Mouse (Mus musculus): ENCODE data around the gene Zbtb38. TPM values are rescaled to one million over a fixed set of nuclear protein-coding genes. Genes with fewer than 3 reads are reported as not detected.

Zbtb38 gene
- polyA plus RNA-seq, 1 experiment from 2014 or later, result 15.3 TPM

DNA sequence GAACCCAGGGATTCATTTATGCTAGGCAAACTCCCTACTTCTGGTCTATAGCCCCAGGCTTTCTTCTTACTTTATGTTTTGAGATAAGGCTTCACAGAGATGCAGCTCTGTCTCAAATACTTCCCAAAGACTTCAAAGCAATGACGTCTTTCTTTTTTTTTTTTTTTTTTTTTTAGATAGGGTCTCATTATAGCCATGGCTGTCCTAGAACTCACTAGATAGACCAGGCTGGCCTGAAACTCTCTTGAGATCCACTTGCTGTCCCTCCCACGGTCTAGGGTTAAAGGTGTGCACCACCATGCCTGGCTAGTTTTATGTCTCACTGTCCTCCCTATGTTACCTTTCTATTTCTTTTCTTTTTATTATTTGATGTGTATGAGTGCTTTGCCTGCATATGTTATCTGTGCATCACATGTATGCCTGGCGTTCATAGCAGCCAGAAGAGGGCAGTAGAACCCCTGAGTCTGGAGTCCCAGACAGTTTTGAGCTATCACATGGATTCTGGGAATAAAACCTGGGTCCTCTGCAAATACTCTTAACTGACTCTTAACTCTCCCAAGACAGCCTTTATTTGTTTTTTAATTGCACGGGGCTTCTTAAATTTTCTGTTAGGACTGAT is 37.9 kb upstream of the Zbtb38 start:
- no peak overlapping the region for H3K4me2 ChIP-seq (replicated peaks; ENCODE audit: low read depth)
- no peaks in the 10 kb centered on the region for H3K9me3 ChIP-seq (ENCODE audit: control insufficient read depth, low read length)
- H3K4me3 ChIP-seq (ENCODE audit: low read depth, low read length), result no peak overlapping the region
- no peak for TF ChIP-seq EP300 (optimal IDR thresholded peaks at IDR 0.05)
- TF ChIP-seq CTCF (IDR thresholded peaks at IDR 0.05; ENCODE audit: low read depth), result peak; percentile 60
- no peak for ATAC-seq (ENCODE audit: low FRiP score, low TSS enrichment)
- H3K4me1 ChIP-seq (replicated peaks; ENCODE audit: control insufficient read depth, insufficient read depth), result no peaks in the 10 kb centered on the region
- no peaks in the 10 kb centered on the region for H3K27me3 ChIP-seq (ENCODE audit: control insufficient read depth, insufficient read depth, low read length)
- DNase-seq (ENCODE audit: low spot score), result no peak
- H3K36me3 ChIP-seq (ENCODE audit: control insufficient read depth, insufficient read depth, low read length), result no peaks in the 10 kb centered on the region
- 58% methylated on average over 4 of the region's 4 CpGs for WGBS
- H3K9ac ChIP-seq (ENCODE audit: low read length), result no peak overlapping the region
- H3K27ac ChIP-seq (replicated peaks), result no peak overlapping the region

DNA sequence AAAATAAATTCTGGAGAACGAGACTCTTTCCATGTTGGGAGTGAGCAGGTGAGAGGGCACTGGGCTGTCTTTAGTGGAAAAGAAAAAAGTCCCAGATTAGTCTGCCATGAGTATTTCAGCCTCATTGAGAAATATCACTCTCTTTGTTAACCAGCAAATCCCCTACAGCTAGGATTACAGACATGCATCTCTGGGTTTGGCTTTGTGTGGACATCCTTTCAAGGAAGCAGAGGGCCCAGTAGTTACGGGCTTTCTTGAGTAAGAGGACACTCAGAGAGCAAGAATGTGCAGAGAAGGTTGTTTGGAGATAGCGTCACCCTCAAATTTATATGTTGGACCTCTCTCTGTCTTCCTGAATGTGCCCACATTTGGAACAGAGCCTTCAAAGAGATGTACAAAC is 37.3 kb upstream of the Zbtb38 start:
- no peak for TF ChIP-seq EP300 (optimal IDR thresholded peaks at IDR 0.05)
- TF ChIP-seq CTCF (IDR thresholded peaks at IDR 0.05; ENCODE audit: low read depth), result no peak
- no peak overlapping the region for H3K4me3 ChIP-seq (ENCODE audit: low read depth, low read length)
- 69% methylated on average over 3 of the region's 3 CpGs for WGBS
- no peak overlapping the region for H3K9ac ChIP-seq (ENCODE audit: low read length)
- DNase-seq (ENCODE audit: low spot score) (no peak), ATAC-seq (ENCODE audit: low FRiP score, low TSS enrichment) (no peak)
- H3K27me3 ChIP-seq (ENCODE audit: control insufficient read depth, insufficient read depth, low read length), result no peaks in the 10 kb centered on the region
- H3K27ac ChIP-seq (replicated peaks), result no peak overlapping the region
- H3K4me1 ChIP-seq (replicated peaks; ENCODE audit: control insufficient read depth, insufficient read depth), result no peaks in the 10 kb centered on the region
- no peaks in the 10 kb centered on the region for H3K9me3 ChIP-seq (ENCODE audit: control insufficient read depth, low read length)
- no peak overlapping the region for H3K4me2 ChIP-seq (replicated peaks; ENCODE audit: low read depth)
- H3K36me3 ChIP-seq (ENCODE audit: control insufficient read depth, insufficient read depth, low read length), result no peaks in the 10 kb centered on the region

DNA sequence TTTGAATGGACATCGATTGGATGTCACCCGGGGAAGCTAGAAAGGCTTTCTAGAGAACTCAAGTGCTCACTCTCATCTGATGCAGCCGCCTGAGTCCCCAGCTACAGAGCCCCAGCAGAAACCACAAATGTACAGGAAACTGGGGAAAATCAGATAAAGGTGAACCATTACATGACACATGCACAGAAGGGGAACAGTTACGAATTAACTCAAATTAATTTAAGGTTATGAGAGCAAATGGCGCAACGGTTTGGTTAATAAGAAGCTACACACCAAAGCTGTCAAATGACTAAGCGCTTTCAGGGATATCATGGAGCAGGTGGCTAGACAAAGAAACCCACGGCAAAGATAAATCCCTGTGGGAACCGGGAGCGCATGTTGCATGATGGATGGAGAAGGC is 35.2 kb upstream of the Zbtb38 start:
- Histone ChIP-seq H3K9ac (ENCODE audit: low read length) (no peak overlapping the region), H3K27ac (replicated peaks) (no peak overlapping the region), H3K4me1 (replicated peaks; ENCODE audit: control insufficient read depth, insufficient read depth) (no peaks in the 10 kb centered on the region), H3K9me3 (ENCODE audit: control insufficient read depth, low read length) (no peaks in the 10 kb centered on the region), H3K4me3 (ENCODE audit: low read depth, low read length) (no peak overlapping the region), H3K27me3 (ENCODE audit: control insufficient read depth, insufficient read depth, low read length) (no peaks in the 10 kb centered on the region), H3K4me2 (replicated peaks; ENCODE audit: low read depth) (no peak overlapping the region), H3K36me3 (ENCODE audit: control insufficient read depth, insufficient read depth, low read length) (no peaks in the 10 kb centered on the region)
- ATAC-seq (ENCODE audit: low FRiP score, low TSS enrichment) (no peak), DNase-seq (ENCODE audit: low spot score) (no peak)
- TF ChIP-seq CTCF (IDR thresholded peaks at IDR 0.05; ENCODE audit: low read depth) (no peak), EP300 (optimal IDR thresholded peaks at IDR 0.05) (no peak)
- WGBS, result 86% methylated on average over 10 of the region's 10 CpGs

DNA sequence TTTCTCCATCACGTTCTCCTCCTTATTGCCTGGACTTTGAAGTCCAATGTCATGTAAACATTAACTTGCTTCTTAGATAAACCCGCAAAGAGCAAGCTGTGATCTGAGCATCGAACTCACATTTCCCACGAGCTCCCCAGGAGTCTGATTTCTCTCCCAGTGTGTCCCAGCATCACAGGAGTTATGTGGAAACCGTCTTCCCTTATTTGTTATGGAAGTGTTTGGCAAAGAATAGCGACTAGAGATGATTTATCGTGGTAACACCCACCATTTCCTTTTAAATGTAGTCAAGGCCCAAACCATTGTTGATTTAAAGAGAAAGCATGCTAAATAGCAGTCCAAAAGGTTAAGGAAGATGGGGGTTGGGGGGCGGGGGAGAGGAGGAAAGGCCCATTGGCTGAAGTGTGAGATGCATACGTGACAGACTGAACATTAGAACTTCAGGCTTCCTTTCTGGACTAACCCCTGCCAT is 33.3 kb upstream of the Zbtb38 start:
- no peaks in the 10 kb centered on the region for H3K36me3 ChIP-seq (ENCODE audit: control insufficient read depth, insufficient read depth, low read length)
- no peak overlapping the region for H3K27ac ChIP-seq (replicated peaks)
- DNase-seq (ENCODE audit: low spot score), result no peak
- H3K9me3 ChIP-seq (ENCODE audit: control insufficient read depth, low read length), result no peaks in the 10 kb centered on the region
- H3K27me3 ChIP-seq (ENCODE audit: control insufficient read depth, insufficient read depth, low read length), result no peaks in the 10 kb centered on the region
- no peak overlapping the region for H3K4me3 ChIP-seq (ENCODE audit: low read depth, low read length)
- H3K4me1 ChIP-seq (replicated peaks; ENCODE audit: control insufficient read depth, insufficient read depth), result no peaks in the 10 kb centered on the region
- H3K9ac ChIP-seq (ENCODE audit: low read length), result no peak overlapping the region
- 13% methylated on average over 9 of the region's 9 CpGs for WGBS
- ATAC-seq (ENCODE audit: low FRiP score, low TSS enrichment), result no peak; the same call in 1 of the 2 replicates
- TF ChIP-seq EP300 (optimal IDR thresholded peaks at IDR 0.05), result no peak
- TF ChIP-seq CTCF (IDR thresholded peaks at IDR 0.05; ENCODE audit: low read depth), result no peak
- no peak overlapping the region for H3K4me2 ChIP-seq (replicated peaks; ENCODE audit: low read depth)

DNA sequence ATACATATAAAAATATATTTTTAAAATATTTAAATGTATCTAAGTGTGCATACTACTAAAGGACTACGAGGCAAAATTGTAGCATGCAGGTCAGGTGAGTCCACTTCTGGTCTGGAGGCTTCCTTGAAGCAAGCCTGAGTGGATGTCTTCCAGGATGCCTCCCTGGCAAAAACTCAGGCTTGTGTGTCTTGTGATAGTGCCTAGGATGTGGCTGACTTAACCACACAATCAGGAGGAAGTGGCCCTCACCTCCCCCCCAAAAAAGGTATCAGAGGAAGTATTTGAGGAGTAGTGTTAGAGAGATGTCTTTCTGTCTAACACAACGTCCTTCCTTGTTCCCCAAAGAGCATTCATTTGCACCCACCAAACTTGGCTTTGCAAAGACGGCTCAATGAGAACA is 32.6 kb upstream of the Zbtb38 start:
- Histone ChIP-seq H3K36me3 (ENCODE audit: control insufficient read depth, insufficient read depth, low read length) (no peaks in the 10 kb centered on the region), H3K27ac (replicated peaks) (no peak overlapping the region), H3K4me1 (replicated peaks; ENCODE audit: control insufficient read depth, insufficient read depth) (no peaks in the 10 kb centered on the region), H3K27me3 (ENCODE audit: control insufficient read depth, insufficient read depth, low read length) (no peaks in the 10 kb centered on the region), H3K4me2 (replicated peaks; ENCODE audit: low read depth) (no peak overlapping the region), H3K4me3 (ENCODE audit: low read depth, low read length) (no peak overlapping the region), H3K9me3 (ENCODE audit: control insufficient read depth, low read length) (no peaks in the 10 kb centered on the region), H3K9ac (ENCODE audit: low read length) (no peak overlapping the region)
- ATAC-seq (ENCODE audit: low FRiP score, low TSS enrichment) (no peak), DNase-seq (ENCODE audit: low spot score) (no peak)
- 57% methylated on average over 3 of the region's 3 CpGs for WGBS
- TF ChIP-seq EP300 (optimal IDR thresholded peaks at IDR 0.05) (no peak), CTCF (IDR thresholded peaks at IDR 0.05; ENCODE audit: low read depth) (no peak)

DNA sequence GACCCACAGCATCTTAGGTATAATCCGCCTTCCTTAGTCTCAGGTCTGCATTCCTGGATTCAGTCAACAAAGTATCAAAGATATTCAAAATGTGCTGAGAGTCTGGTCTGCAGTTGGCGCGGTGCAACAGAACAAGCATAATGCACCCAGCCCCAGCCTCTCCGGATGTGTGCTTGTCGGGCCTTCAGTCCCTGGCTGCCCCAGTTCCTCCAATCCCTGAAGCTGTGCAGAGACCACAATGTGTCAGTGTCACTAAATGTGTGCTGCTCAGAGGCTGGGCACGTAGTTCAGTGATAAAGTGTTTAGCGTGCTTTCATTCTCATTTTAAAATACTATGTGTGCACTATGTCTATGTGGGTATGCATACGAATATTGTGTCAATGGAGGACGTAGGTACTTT is 31.0 kb upstream of the Zbtb38 start:
- Histone ChIP-seq H3K4me2 (replicated peaks; ENCODE audit: low read depth) (no peak overlapping the region), H3K4me1 (replicated peaks; ENCODE audit: control insufficient read depth, insufficient read depth) (no peaks in the 10 kb centered on the region), H3K27ac (replicated peaks) (no peak overlapping the region), H3K9me3 (ENCODE audit: control insufficient read depth, low read length) (no peaks in the 10 kb centered on the region), H3K4me3 (ENCODE audit: low read depth, low read length) (no peak overlapping the region), H3K36me3 (ENCODE audit: control insufficient read depth, insufficient read depth, low read length) (no peaks in the 10 kb centered on the region), H3K27me3 (ENCODE audit: control insufficient read depth, insufficient read depth, low read length) (no peaks in the 10 kb centered on the region), H3K9ac (ENCODE audit: low read length) (no peak overlapping the region)
- ATAC-seq (ENCODE audit: low FRiP score, low TSS enrichment) (no peak), DNase-seq (ENCODE audit: low spot score) (no peak)
- no peak for TF ChIP-seq CTCF (IDR thresholded peaks at IDR 0.05; ENCODE audit: low read depth)
- TF ChIP-seq EP300 (optimal IDR thresholded peaks at IDR 0.05), result no peak
- WGBS, result 77% methylated on average over 9 of the region's 9 CpGs

Measured in stomach, postnatal 0 days (tissue).